Mouse (Mus musculus) heart, postnatal 10 days (tissue): ENCODE measurements at regions not wholly inside any gene's neighbourhood (a gene's known extent, or its start where the extent isn't known, plus 50 kb on each side); places are given as distances from the start of the nearest gene placed in this dataset.
"Not testable (repeated sequence)": the region's sequence is repeated elsewhere in the genome, so short reads cannot be mapped to it uniquely, and the experiment has no call there.

ENCODE experiments used
- DNase-seq, 2 experiments: peaks; one replicate each; pipeline ENCODE4 v3.0.0; 2021
- intact Hi-C: fragments of 180-260 bp; cut with DNase I; formaldehyde crosslinking; loops from one replicate; pipeline ENCODE4 v1.15.1; 2025

GRCm38 (mm10) chr1:184169967-184170366 is 135.9 kb upstream of the 1700056E22Rik start:
- no peak for DNase-seq
- intact Hi-C loops = loop anchor here (5.0 kb wide), 2 partner anchors 67 to 128 kb away; no protein-coding TSS in a partner anchor

GRCm38 (mm10) chr1:184169034-184169783 is 135.1 kb upstream of the 1700056E22Rik start:
- intact Hi-C loops = no loop called here
- no peak for DNase-seq

- intact Hi-C loops = no loop called here
- no peak for DNase-seq
These were observed 132.8 kb upstream of the 1700056E22Rik start for GRCm38 (mm10) chr1:184166951-184167350.

- DNase-seq, intact Hi-C loops: not testable (repeated sequence)
These were observed 128.4 kb upstream of the 1700056E22Rik start for GRCm38 (mm10) chr1:184162526-184162925.

GRCm38 (mm10) chr1:184147713-184148112 is 113.6 kb upstream of the 1700056E22Rik start:
- no peak for DNase-seq
- intact Hi-C loops = no loop called here

DNA sequence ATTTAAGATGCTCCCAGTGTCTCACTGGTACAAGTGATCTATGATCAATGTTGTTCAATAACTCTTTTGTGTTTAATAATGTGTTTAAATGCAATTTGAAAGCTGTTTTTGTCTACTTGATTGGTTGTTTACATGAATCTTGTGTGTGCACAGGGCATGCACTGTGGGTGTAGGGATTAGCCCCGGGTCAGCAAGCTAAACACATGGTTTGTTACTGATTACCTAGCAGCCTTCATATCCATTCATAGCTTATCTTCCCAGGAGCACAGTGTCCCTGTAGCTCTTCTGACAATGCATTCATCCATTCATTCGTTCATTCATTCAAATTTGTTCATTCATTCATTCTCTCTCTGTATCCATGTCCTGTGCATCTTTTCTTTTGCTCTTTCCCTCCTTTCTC is 108.9 kb upstream of the 1700056E22Rik start:
- intact Hi-C loops = no loop called here
- DNase-seq = no peak

GRCm38 (mm10) chr1:184140486-184140885 is 106.4 kb upstream of the 1700056E22Rik start:
- no peak for DNase-seq
- intact Hi-C loops = no loop called here

DNA sequence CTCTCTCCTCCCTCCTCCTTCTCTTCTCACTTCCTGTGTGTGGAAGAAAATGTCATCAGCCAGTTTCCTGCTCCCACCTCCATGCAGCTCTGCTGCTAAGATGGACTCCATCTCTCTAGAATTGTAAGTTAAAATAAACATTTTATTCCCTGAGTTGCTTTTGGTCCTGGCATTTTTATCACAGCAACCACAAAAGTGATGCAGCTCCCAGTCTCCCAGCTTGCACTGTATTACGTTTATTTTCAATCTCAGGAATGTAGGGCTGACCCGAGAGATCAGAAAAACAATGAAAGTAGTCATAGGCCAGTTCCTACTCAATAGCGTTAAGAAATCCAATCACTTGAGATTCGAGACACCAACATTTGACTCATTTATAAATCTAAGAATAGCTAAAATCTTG is 106.0 kb upstream of the 1700056E22Rik start:
- no peak for DNase-seq
- intact Hi-C loops = no loop called here

- no peak for DNase-seq
- intact Hi-C loops = no loop called here
These were observed 104.6 kb upstream of the 1700056E22Rik start for GRCm38 (mm10) chr1:184138661-184139060.

GRCm38 (mm10) chr1:184130897-184131296 is 96.8 kb upstream of the 1700056E22Rik start:
- intact Hi-C loops = no loop called here
- no peak for DNase-seq

DNA sequence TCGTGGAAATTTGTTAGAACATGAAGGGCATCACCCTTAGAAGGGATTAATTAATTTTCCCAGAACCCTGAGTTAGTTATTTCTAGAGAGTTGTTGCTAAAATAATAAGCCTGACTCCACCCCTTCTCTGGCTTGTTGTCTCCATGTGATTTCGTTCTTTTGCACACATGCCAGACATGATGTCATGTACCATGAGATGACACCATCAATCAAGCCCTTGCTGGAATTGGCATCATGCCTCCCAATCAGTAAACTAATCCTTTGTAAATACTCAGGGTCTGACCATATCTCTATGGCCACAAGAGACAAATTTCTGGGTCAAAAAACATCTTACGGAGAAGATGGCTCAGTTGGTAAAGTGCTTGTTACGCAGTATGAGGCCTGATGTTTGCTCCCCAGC is 93.2 kb upstream of the 1700056E22Rik start:
- intact Hi-C loops = no loop called here
- DNase-seq = peak; percentile 22 to 30

DNA sequence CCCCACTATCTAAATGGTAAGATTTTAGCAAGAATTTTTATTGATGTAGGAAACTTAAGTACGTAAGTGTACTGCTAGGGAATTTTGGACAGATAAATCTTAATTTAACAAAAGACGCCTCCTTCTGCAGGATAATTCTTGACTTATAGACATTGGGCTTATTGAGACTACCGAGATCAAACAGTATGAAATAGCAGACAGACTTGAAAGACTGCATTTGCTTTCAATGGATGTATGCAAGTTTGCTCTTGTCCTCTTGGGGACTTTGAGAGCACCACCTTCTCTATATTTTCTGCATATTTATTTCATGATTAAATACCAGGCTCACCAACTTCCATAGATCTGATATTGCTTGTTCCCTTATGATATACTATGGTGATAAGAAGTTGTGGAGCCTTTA is 92.8 kb upstream of the 1700056E22Rik start:
- no peak for DNase-seq
- intact Hi-C loops = no loop called here
